Mouse (Mus musculus): ENCODE data around the gene Aven. TPM values are rescaled to one million over a fixed set of nuclear protein-coding genes. Genes with fewer than 3 reads are reported as not detected.

The Aven gene
- total RNA-seq, 2 experiments from 2014 or later: 19.6 to 41.0 TPM

GRCm38 (mm10) chr2:112484886-112485285 lies 7.9 kb upstream of the Aven start:
- 0 out of 2 replicates have a peak, but pooled peaks have one; percentile 15 for ATAC-seq (replicated peaks; ENCODE audit: poor library complexity)

DNA sequence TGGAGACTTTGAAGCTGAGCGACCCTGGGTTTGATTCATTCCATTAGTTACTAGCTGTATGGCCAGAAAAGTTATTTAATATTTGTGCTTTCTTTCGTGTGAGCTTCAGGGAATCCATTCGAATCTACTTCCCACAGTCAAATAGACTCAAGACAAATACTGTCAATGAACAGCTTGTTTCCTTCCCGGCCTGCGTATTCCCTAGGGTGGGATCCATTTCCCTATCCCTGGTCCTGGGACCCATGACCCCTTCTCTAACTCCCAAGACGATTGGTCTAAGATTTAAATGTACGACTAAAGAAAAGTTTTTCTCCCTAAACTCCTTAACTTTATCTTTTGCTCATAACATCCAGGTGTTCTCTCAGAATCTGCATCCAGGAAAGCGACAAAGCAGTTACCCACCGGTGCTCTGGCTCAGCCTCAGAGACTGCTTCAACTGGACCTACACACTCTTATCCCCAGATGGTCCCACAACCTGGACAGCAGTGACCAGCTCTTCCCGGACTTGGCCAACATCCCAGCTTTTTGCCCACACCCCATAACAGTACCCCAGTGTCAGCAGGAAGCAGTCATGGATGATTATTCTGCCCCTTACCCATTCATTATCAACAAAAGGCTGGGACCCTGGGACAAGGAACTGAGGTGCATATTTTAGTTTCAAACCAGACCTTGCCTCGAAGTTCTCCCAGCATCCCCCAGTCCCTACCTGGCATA lies 2.1 kb upstream of the Aven start:
- no peak for ATAC-seq (replicated peaks; ENCODE audit: poor library complexity)

GRCm38 (mm10) chr2:112491629-112492028 lies 1.1 kb upstream of the Aven start:
- no peak for ATAC-seq (replicated peaks; ENCODE audit: poor library complexity)

- no peak; the same call in 1 of the 2 replicates for ATAC-seq (replicated peaks; ENCODE audit: poor library complexity)
Observed at GRCm38 (mm10) chr2:112492431-112492855, 321 bp upstream of the Aven start.

DNA sequence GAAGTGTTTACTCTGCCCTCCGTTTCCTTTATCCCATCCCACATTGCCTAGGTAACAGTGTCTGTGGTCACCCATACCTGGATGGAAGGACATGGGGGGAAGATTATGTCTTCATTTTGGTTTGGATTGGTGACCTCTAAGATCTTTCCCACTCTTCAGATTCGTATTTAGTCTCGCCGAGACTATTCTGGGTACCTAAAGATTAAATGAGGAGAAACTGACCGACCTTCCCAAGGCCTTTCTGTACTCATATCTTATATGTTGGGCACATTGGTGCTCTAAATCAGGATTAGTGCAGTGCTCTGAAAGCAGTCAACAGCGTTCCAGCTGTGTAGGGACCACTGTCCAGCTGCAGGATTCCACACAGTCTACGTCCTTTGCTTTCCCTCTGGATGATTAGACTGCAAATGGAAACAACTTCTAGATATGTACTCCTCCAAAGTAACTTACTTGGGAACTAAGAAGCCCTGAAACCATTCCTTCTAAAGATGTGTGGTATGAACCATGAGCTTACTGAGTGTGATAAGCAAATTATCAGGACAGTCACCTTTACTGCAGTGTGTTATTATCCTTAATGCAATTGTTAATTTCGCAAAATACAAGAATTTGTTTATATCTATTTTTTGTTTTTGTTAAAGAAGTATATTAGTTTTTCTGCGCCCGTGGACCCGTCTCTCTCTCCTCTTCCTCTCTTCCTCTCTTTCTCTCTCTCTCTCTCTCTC lies 936 bp downstream of the Aven start:
- ATAC-seq (replicated peaks; ENCODE audit: poor library complexity): peak; percentile 14

DNA sequence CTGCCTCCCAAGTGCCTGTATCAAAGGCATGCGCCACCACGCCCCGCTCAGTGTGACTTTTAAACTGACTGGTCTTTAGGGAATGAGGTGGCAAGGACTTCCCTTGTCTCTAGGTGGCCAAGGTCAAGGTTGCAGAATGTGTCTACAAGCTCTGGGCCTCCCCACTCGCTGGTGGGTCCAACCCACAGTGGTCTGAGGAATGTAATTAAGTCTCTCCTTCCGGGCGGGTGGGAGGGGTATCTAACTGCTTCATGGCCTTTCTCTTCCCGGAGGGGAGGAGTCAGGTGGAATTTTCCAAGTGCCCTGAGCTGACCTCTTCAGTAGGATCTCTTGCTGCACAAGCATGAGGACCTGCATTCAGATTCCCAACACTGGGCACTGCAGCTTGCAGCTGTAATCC lies 5.1 kb downstream of the Aven start:
- no peak for ATAC-seq (replicated peaks; ENCODE audit: poor library complexity)

DNA sequence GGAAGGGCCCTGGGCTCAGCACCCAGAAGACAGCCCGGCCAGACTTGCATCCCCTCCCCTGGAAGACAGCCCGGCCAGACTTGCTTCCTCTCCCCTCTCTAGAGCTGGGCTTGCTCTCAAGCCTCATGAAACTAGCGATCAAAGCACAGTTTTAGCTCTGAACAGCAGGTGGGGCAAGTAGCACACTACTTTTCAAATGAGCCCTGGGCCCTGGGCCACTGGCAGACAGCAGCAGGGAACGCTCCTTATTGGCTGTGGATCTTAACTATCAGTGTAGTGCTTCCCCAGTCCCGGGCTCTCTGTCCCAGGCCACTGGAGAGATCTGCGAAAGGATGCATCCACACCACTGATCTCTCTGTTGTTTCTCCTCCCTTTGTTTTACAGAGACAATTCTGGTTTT lies 8.4 kb downstream of the Aven start:
- peak; percentile 99 for ATAC-seq (replicated peaks; ENCODE audit: poor library complexity)

DNA sequence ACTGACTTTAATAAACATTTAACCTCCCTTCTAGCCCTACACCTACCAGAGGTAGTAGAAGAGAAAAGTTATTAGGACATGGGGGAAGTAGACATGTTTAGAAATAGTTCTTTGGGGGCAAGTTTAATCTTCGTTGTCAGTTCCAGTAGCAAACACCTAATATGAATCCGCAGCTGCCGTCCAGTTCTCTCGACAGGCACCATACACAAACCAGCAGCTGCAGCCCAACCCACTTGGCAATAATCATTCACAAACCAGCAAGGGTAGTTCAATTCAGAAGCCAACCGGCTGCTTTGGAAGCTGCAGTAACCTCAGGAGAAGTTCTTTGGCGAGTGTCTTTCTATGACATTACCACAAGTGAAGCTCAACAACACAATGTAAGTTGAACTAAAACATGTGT lies 11.2 kb downstream of the Aven start:
- no peak for ATAC-seq (replicated peaks; ENCODE audit: poor library complexity)

GRCm38 (mm10) chr2:112506841-112507435 lies 14.2 kb downstream of the Aven start:
- ATAC-seq (replicated peaks; ENCODE audit: poor library complexity): no peak

- ATAC-seq (replicated peaks; ENCODE audit: poor library complexity): peak; percentile 56
Observed at GRCm38 (mm10) chr2:112507444-112507843, 14.7 kb downstream of the Aven start.

DNA sequence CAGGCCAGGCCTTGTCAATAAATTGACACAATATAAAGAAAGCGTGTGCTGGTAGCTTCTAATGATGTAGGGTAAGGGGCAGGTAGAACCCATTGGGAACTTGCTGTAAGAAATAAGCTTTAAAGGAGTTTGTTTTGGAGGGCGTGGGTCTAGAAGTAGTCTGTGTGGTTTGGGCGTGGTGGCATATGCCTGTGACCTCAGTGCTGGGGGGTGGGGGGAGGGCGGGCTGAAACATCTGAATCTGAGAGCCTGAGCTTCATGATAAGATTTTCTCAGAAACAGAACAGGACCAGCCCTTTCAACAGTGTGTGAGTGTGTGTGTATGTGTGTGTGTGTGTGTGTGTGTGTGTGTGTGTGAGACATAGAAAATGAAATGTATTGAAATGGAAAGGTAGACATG lies 17.4 kb downstream of the Aven start:
- peak; percentile 94 for ATAC-seq (replicated peaks; ENCODE audit: poor library complexity)

DNA sequence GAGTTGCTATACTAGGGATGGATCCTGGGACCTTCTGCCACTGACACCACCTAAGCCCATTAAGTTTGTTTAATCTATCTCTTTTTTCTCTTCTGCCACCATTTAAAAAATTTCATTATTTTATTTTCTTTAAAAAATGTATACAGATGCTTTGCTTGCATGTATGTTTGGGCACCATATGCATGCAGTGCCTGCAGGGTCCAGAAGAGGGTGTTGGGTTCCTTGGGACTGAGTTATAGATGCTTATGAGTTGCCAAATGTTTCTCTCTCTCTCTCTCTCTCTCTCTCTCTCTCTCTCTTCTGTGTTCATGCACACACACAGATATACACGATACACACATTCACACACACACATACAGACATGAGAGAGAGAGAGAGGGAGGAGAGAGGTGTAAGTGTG lies 20.3 kb downstream of the Aven start:
- ATAC-seq (replicated peaks; ENCODE audit: poor library complexity): 0 out of 2 replicates have a peak, but pooled peaks have one; percentile 37

DNA sequence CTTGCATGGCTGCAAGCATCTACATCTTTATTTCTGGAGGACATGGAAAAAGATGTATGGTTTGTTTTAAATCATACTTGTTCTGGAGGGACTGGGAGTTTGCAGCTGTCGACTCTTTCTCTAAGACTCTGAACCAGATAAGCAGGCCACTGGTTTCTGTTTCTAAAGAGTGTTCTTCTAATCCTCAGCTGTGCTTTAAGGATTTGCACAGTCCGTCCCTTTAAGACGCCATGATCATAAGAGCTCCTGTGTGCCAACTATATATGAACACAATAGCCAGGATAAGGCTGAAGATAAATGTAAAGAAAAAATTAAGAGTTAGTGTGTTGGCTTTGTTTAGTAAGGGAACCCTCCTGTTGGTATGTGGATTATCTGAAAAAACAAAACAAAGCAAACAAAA lies 24.0 kb downstream of the Aven start:
- ATAC-seq (replicated peaks; ENCODE audit: poor library complexity): no peak

- no peak for ATAC-seq (replicated peaks; ENCODE audit: poor library complexity)
Observed at GRCm38 (mm10) chr2:112517218-112517617, 24.5 kb downstream of the Aven start.

GRCm38 (mm10) chr2:112518541-112518940 lies 25.8 kb downstream of the Aven start:
- ATAC-seq (replicated peaks; ENCODE audit: poor library complexity): no peak

- peak; percentile 83 for ATAC-seq (replicated peaks; ENCODE audit: poor library complexity)
Observed at GRCm38 (mm10) chr2:112520526-112521482, 28.0 kb downstream of the Aven start.

DNA sequence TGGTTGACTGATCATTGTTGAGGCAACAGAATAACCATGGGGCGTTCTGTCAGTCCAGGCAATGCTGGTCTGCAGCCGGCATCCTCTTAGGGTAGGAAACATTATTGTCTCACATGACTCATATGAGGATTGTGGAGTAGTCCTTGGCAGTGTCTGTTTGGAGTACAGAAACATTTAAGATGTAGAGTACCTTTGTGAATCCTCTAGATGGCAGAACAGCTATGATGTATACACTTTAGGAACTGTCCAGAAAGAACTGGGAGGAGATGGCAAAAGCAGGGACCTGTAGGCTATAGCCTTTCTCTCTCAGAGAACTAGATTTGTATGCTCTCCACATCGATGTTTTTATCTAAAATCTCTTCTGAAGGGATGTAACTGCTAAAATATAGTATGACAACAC lies 34.2 kb downstream of the Aven start:
- ATAC-seq (replicated peaks; ENCODE audit: poor library complexity): no peak

GRCm38 (mm10) chr2:112532812-112533496 lies 40.2 kb downstream of the Aven start:
- peak; percentile 23; the same call in 1 of the 2 replicates for ATAC-seq (replicated peaks; ENCODE audit: poor library complexity)

- ATAC-seq (replicated peaks; ENCODE audit: poor library complexity): no peak
Observed at GRCm38 (mm10) chr2:112534677-112535222, 42.0 kb downstream of the Aven start.

DNA sequence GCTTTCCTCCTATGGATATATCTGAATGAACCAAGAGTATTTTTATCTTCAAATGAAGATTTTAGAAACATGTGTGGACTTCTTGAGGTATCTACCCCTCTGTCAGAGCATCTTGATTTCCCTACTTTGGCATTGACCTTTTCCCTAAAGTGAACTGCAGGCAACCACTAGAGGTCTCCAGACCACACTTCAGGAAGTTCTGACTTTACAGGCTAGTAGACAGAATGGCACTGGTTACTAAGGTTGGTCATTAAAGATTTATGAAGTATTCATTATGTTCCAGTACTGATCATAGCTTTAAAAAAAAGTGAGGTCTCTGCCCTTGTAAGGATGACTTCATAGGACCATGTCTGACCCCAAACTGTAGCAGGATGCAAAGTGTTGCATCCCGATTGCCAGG lies 46.0 kb downstream of the Aven start:
- ATAC-seq (replicated peaks; ENCODE audit: poor library complexity): peak; percentile 73

Measured in megakaryocyte progenitor cell, adult 5-6 weeks (primary cell).